Mouse (Mus musculus) testis, adult 2 months (tissue): ENCODE measurements at regions not wholly inside any gene's neighbourhood (a gene's known extent, or its start where the extent isn't known, plus 50 kb on each side); places are given as distances from the start of the nearest gene placed in this dataset.

ENCODE experiments used
- H3K27ac ChIP-seq: fragments of 200-500 bp; 2 replicates; pipeline ENCODE4 v1.5.1; 2012; ENCODE audit warnings: low read depth, low read length; ENCODE audit not compliant: control insufficient read depth, insufficient read depth
- H3K27me3 ChIP-seq: fragments of 200-500 bp; 2 replicates; pipeline ENCODE4 v1.6.1; 2012; ENCODE audit warnings: mild to moderate bottlenecking, low read length, moderate library complexity; ENCODE audit not compliant: control insufficient read depth, insufficient read depth
- H3K36me3 ChIP-seq: fragments of 200-500 bp; 2 replicates; pipeline ENCODE4 v1.6.1; 2012; ENCODE audit warnings: mild to moderate bottlenecking, low read length; ENCODE audit not compliant: control insufficient read depth, insufficient read depth
- H3K4me1 ChIP-seq: fragments of 200-500 bp; 2 replicates; pipeline ENCODE4 v1.6.1; 2012; ENCODE audit warnings: low read length; ENCODE audit not compliant: control insufficient read depth, insufficient read depth
- H3K4me3 ChIP-seq: fragments of 200-500 bp; 2 replicates; pipeline ENCODE4 v1.5.1; 2012; ENCODE audit warnings: low read depth, mild to moderate bottlenecking, low read length, moderate library complexity, mixed read lengths; ENCODE audit not compliant: control insufficient read depth
- CTCF ChIP-seq: fragments of 200-500 bp; IDR thresholded peaks from 2 replicates; pipeline ENCODE4 v1.5.1; 2012; ENCODE audit warnings: low read depth, mild to moderate bottlenecking, inconsistent platforms, low read length, moderate library complexity; ENCODE audit not compliant: control insufficient read depth, insufficient read depth, insufficient replicate concordance
- POLR2A ChIP-seq: fragments of 200-500 bp; IDR thresholded peaks from 2 replicates; pipeline ENCODE4 v1.6.1; 2012; ENCODE audit warnings: low read depth, mild to moderate bottlenecking, inconsistent platforms, low read length, moderate library complexity; ENCODE audit not compliant: control insufficient read depth

GRCm38 (mm10) chr16:73120568-73120967 lies 812.5 kb downstream of the Robo1 start:
- H3K27ac ChIP-seq: no peak overlapping the region
- H3K36me3 ChIP-seq: no peaks in the 10 kb centered on the region
- no peaks in the 10 kb centered on the region for H3K27me3 ChIP-seq
- H3K4me3 ChIP-seq: no peak overlapping the region
- TF ChIP-seq POLR2A (no peak), CTCF (no peak)
- H3K4me1 ChIP-seq: no peaks in the 10 kb centered on the region

- Histone ChIP-seq H3K27me3 (no peaks in the 10 kb centered on the region), H3K4me3 (no peak overlapping the region), H3K36me3 (no peaks in the 10 kb centered on the region), H3K27ac (no peak overlapping the region), H3K4me1 (no peaks in the 10 kb centered on the region)
- no peak for TF ChIP-seq POLR2A
- TF ChIP-seq CTCF: no peak
Measured at GRCm38 (mm10) chr16:73117338-73117737, 809.2 kb downstream of the Robo1 start.

GRCm38 (mm10) chr16:73108021-73108452 lies 799.9 kb downstream of the Robo1 start:
- Histone ChIP-seq H3K27me3 (no peaks in the 10 kb centered on the region), H3K36me3 (no peaks in the 10 kb centered on the region), H3K27ac (peak overlapping the region; percentile 44; the same call in 1 of the 2 replicates), H3K4me3 (no peak overlapping the region), H3K4me1 (peaks cover 8% of the 10 kb centered on the region)
- TF ChIP-seq POLR2A: no peak
- TF ChIP-seq CTCF: no peak

DNA sequence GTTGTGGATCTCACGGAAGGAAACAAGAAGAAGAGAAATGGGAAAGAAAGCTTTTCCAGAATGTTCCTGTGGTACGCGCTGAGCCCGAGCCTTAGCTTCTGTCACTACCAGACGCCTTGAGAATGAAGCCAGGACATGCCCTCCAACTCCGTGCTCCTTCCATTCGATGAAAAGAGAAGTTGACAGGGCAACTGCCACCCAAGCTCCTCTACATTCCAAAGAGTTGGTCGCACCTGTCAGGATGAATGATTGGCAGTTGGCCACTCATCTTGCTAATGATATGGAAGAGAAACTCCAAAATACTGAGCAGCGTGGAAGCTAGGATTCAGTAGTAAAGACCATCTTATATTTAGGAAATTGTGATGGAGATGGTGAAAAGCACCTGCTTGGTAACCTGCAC lies 799.5 kb downstream of the Robo1 start:
- peak overlapping the region; percentile 87 for H3K27ac ChIP-seq

GRCm38 (mm10) chr16:73105496-73105895 lies 797.4 kb downstream of the Robo1 start:
- H3K36me3 ChIP-seq: no peaks in the 10 kb centered on the region
- TF ChIP-seq POLR2A (no peak), CTCF (no peak)
- H3K4me1 ChIP-seq: peaks cover 8% of the 10 kb centered on the region
- no peak overlapping the region for H3K4me3 ChIP-seq
- H3K27ac ChIP-seq: no peak overlapping the region
- no peaks in the 10 kb centered on the region for H3K27me3 ChIP-seq

More for the DNA sequence above, 799.5 kb downstream of the Robo1 start:
- no peaks in the 10 kb centered on the region for H3K36me3 ChIP-seq
- H3K27me3 ChIP-seq: no peaks in the 10 kb centered on the region
- peak overlapping the region; percentile 75 for H3K4me3 ChIP-seq
- TF ChIP-seq POLR2A (peak; percentile 32; the same call in 1 of the 2 replicates), CTCF (no peak)
- H3K4me1 ChIP-seq: peaks cover 8% of the 10 kb centered on the region

- TF ChIP-seq CTCF (no peak), POLR2A (no peak)
- no peak overlapping the region for H3K27ac ChIP-seq
- H3K27me3 ChIP-seq: no peaks in the 10 kb centered on the region
- no peaks in the 10 kb centered on the region for H3K36me3 ChIP-seq
- H3K4me3 ChIP-seq: no peak overlapping the region
- H3K4me1 ChIP-seq: peaks cover 4% of the 10 kb centered on the region; the same call in 1 of the 2 replicates
Measured at GRCm38 (mm10) chr16:73100273-73100672, 792.2 kb downstream of the Robo1 start.

DNA sequence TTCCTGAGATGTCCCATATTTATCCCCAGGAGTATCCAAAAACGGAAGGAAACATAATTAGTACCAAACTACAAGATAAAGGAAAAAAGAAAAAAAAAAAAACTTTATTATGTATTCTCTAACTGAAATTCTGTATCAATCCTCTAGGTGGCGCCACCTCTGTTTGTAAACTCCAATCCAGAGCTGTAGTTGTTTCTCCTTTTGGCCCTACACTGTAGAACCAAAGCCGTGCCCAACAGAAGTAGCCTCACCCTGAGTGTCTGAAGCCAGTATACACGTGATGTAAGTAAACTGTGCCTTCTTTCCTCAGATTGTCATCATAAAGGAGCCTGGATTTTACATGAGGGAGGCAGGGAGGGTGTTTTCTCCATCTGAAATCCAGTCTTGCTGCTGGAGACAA lies 790.7 kb downstream of the Robo1 start:
- Histone ChIP-seq H3K36me3 (no peaks in the 10 kb centered on the region), H3K27ac (peak overlapping the region; percentile 56), H3K4me1 (peaks cover 5% of the 10 kb centered on the region; the same call in 1 of the 2 replicates), H3K27me3 (no peaks in the 10 kb centered on the region), H3K4me3 (peak overlapping the region; percentile 11; the same call in 1 of the 2 replicates)
- TF ChIP-seq POLR2A (no peak), CTCF (no peak)

GRCm38 (mm10) chr16:73097176-73097575 lies 789.1 kb downstream of the Robo1 start:
- no peak for TF ChIP-seq CTCF
- no peak for TF ChIP-seq POLR2A
- Histone ChIP-seq H3K4me1 (peaks cover 6% of the 10 kb centered on the region; the same call in 1 of the 2 replicates), H3K27me3 (no peaks in the 10 kb centered on the region), H3K4me3 (no peak overlapping the region), H3K27ac (no peak overlapping the region), H3K36me3 (no peaks in the 10 kb centered on the region)
